Mouse (Mus musculus) G1E (cell line): Measurements from ENCODE around the gene Rasgef1b.

Source experiments
- CTCF ChIP-seq: IDR thresholded peaks from 2 replicates; pipeline ENCODE4 v1.5.1; 2012; ENCODE audit warnings: low read depth, low read length, inconsistent platforms, mixed read lengths
- POLR2AphosphoS5 ChIP-seq: IDR thresholded peaks from 2 replicates; pipeline ENCODE4 v1.6.1; 2012; ENCODE audit warnings: low read depth, low read length, inconsistent platforms; ENCODE audit not compliant: insufficient replicate concordance

DNA sequence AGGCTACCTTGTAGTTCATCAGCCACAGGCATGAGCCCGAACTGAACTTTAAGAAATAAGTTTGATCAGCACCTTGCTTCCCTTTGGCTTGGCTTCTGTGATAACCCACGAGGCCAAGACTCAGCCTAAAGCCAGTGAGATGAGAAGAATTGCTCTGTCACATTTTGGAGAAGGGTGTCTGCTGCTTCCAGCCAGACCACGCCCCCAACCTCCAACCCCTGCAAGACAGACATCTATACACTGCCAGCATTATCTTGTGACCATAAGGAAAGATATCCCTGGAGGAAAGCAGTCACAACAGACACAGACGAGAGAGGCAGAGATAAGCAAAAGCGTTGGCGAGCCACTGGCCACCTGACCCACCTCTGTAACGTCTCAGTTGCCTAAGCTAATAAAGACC, 39.0 kb downstream of the Rasgef1b start:
- TF ChIP-seq CTCF (no peak), POLR2AphosphoS5 (no peak)
